Mouse (Mus musculus) mouse embryonic stem cell (cell line): ENCODE results near the gene Capn11.

Experiments
- in situ Hi-C, 2 experiments: fragments of 300-500 bp; cut with MboI; formaldehyde crosslinking; loops; 1 replicate in 1 of 2; 3 replicates in 1 of 2; pipeline ENCODE4 v1.14.3; 2019 to 2020; ENCODE audit warnings: low sequenced_read_pairs in 2 of 2, low pct_unique_long_range_greater_than_20kb in 1 of 2, mixed read lengths in 1 of 2; ENCODE audit not compliant: unreplicated experiment in 1 of 2

Gene Capn11

DNA sequence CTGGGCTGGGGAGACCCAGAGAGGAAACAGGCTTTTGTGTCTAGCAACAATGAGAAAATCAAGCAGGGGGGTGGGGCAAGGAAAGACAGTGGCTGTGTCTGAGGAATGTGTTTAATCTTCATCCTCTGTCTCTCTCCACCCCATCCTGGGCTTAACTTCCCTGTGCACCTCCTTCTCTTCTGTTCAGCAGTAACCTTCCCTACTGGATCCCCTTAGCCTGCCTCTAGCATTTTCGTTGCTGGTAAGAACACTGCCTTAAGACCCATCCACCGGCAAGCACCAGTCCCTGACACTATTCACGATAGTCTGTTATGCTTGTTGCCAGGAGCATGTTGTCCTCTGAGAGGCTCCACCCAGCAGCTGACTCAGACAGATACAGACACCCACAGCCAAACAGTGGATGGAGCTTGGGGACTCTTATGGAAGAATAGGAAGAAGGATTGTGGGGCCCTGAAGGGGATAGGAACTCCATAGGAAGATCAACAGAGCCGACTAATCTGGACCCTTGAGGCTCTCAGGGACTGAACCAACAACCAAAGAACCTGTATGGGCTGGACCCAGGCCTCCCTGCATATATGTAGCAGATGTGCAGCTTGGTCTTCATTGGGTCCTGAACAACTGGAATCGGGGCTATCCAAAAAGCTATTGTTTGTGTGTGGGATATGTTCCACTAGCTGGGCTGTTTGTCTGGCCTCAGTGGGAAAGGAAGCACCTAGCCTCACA, 48.8 kb downstream of the Capn11 start:
- in situ Hi-C loops, result no loop called here

DNA sequence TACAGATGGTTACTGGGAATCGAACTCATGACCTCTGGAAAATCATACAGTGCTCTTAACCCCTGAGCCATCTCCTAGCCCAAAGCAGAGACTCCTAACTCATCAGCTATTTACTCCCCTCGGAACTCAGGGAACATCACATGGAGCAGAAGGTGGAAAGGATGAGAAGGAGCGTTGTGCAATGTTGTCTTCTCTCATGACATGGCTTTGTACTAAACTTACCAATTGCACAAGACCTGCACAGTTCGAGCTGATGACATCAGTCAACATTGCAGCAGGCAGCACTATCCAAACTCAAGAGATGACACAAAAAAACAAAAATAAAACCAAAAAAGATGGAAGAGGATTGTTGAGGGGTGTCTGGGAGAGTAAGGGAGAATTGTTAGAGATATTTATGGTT, 50.7 kb downstream of the Capn11 start:
- in situ Hi-C loops, result no loop called here

DNA sequence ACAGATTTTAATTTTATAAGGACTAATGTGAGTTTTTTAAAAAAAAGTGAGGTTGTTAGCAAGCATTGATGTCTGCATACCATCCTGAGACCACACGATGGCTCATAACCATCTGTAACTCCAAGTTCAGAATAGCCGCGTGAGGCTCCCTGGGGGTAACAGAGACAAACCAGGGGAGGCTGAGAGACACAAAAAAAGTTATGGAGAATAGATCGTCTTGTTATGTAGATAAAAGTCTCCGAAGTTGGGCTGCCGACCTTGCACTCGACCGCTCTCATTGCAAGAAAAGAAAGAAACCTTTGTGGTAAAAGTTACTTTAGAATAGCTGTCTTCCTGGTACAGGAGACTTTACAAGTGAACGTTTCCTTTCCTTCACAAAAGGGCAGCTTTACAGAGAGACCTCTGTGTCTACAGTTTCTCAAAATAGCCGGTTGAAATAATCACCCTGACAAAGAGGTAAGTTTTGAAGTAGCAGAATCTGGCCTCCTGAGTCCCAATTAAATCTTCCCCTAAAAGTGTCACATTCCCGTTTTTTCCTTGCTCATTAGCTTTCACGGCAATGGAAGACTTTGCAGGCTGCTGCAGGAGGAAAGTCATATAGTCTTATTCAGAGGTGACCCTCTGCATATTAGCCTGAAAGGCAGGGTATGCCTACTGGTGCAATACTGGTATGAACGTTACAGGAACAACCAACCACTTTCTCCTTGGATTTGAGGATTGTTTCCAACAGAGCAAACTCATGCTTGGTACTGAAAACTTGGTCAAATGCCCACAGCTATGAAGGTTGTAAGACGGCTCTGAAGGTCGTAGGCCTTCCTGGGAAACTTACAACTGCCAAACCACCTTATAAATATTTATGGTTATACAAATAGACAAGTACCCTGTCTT, 51.9 kb downstream of the Capn11 start:
- in situ Hi-C loops, result no loop called here

DNA sequence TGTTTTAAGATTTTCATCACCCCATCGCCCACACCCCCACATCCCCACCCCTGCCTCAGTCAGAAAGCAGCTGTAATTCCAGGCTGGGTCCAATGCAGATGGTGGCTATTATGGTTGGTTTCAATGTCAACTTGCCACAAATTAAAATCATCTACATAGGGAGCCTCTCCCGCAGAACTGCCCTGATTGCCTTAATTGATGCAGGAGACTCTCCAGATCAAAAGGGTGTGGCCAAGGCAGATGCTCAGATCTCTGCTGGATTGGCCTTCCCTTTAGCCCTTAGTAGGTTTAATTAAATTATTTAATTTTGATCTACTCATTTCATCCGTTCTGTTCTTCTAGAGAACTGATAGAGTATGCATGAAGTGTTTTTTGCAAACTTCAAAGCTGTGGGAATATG, 56.1 kb downstream of the Capn11 start:
- in situ Hi-C loops, result no loop called here

DNA sequence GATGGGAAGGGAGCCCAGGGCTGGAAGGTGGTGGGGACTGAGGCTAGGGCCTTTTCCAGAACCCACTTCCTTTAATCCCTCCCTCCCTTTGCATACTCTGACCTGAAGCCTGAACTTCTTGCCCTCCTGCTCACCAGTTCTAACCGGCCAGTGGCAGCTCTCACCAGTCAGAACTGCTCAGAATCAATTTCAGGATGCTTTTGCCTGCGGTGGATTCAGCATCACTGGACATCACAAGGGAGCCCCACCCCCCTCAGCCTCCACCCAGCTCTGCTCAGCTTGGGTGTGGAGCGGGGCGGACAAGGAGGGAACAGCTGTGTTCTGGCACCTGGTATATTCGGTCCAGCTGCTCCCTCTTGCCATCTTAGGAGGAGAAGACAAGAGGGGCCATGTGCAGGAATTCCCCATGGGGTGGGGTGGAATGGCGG, 57.2 kb downstream of the Capn11 start, which contains the start of gene Mymx:
TSS of gene Mymx (minus strand) at position 226 of the 428 bp plus-strand sequence.
- in situ Hi-C loops, result no loop called here

DNA sequence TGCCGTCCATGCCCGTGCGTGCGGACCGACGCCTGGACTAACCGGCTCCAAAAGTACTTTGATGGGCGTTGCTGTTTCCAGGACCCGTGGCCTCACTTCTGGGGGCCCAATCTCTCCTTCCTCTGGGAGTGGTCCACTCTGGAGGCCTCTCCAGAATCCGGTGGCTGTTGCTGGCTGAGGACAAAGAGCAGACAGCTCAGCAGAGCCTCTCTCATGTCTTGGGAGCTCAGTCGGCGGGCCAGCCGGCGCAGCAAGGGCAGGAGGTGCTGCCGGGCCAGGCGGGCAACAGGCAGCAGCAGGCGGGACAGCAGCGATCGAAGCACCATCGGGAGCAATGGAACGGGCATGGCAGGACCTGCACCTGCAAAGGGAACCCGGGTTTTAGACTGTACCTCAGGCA, 57.8 kb downstream of the Capn11 start:
- in situ Hi-C loops, result no loop called here

DNA sequence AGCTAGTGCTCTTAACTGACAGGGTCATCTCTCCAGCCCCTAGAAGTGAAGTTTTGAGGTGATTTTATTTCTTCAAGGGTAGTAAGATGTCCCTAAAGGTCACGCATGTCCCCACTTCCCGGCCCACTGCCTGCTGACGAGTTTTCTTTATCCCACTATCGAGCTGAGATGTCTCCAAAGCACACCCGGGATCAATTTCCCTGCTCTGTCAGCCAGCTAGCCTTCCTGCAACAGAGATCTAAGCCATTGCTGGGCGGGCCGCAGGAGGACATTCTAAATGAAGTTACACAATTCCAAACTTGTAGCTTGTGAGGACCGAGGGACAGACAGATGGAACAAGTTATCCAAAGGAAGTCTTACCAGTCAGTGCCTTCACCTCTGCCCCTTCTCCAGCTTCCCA, 58.9 kb downstream of the Capn11 start:
- in situ Hi-C loops, result no loop called here

DNA sequence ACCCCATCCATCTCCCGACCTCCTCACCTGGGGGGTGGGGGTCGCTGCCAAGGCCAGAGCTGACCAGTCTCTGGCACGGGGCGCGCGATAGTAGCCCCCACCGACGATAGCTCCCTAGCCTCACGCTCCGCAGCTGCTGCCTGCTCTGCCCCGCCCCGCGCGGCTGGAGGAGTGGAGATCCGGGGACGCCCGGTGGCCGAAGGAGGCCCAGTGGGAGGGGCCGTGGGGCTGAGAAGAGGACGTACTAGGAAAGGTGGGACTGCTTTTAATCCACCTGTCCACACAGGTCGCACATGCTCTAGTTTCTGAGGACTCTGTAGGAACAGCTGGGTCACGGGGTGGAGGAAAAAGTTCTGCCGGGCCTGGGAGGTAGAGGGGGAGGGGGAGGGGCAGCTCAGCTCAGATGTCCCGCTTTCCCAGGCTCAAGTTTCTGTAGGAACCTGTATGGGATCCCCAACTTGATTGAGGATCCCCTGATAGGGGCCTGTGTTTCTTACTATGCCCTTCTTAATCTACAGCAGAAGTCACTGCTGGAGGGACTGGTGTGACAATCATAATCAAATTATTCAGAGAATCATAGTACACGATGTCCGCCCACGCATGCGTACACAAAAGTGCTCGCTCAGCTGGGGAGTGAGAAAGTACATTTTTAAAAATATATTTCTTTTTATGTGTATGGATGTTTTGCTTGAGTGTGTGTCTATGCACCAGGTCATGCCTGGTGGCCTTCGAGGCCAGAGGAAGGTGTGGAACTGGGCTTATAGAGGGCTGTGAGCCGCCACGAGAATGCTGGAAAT, 59.5 kb downstream of the Capn11 start, which contains the start of gene Slc29a1:
TSS of gene Slc29a1 (minus strand) at position 161 of the 797 bp plus-strand sequence.
- in situ Hi-C loops, result no loop called here

DNA sequence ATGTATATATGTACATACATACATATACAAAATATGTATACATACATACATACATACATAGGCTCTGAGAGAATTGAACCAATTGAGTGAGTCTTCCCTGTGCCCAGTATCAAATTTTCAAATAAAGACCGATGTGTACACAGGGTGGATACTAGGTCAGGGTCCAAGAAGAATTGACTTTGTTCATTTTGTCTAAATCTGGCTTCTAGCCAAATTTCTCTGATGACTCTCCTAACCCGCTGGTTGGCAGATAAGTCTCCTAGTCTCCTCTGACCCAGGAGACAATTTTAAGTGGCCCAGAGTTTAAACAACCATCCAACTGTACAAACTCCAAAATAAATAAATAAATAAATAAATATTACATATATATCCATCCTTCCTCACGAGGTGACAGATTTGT, 60.2 kb downstream of the Capn11 start:
- in situ Hi-C loops, result no loop called here

DNA sequence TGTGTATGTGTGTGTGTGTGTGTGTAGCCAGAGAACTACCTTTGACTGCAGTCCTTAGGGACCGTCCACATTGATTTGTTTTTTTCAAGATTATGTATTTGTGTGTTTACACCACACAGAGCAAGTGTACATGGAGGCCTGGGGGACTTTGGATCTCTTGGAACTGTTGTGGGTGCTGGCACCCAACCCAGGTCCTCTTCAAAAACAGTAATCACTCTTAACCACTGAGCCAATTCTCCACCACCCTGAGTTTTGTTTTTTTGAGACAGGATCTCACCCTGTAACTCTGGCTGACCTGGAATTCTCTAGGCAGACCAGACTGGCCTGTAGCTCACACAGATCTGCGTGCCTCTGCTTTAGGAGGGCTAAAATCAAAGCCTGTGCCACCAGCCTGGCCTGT, 60.7 kb downstream of the Capn11 start:
- in situ Hi-C loops, result no loop called here

DNA sequence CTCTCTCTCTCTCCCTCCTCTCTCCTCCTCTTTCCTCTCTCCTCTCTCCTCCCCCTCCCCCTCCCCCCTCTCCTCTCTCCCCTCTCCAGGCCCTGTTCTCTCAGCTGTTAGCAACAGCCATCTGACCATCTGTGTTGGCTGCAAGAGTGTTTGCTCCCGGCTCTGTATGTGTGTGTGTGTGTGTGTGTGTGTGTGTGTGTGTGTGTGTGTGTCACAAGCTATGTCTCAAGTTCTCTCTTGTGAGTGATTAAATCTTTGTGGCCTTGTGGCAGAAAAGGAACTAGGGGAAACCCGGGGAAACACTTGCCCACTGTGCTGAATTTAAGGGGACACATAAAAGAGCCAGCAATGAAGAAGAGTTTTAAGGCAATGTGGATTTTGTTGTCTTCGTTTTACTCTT, 61.3 kb downstream of the Capn11 start:
- in situ Hi-C loops, result no loop called here

DNA sequence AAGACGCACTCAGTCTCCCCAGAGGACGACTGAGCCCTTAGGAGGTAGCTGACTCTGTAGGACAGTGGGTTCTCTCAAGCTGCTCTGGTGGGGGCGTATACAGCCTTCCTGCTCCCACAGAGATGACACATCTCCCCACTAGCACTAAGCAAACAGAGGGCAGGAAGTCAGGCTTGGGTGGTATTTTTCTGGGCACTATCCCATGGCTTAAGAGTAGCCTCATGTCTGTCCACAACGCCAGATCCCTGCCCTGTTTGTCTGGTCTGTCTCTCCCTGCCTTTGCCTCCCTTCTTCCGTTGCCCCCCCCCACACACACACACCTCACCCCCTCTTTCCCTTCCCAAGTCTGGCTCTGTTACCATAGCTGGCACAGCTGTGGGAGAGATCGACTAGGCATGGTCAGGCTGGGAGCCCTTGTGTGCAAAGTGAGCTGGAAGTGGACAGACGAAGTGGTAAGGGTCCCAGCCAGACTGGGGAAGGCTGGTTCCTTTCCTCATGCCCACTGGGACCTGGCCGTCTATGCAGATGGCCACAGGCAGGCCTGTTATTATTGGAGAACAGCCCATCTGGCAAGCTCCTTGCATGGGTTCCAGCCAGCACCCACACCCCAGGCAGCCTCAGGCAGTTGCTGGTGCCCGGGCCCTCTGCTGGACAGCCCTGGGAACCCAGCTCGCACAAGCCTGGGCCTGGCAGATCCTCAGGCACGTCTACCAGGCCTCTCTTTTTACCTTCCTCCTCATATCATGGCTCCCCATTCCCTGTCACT, 62.3 kb downstream of the Capn11 start:
- in situ Hi-C loops, result no loop called here

DNA sequence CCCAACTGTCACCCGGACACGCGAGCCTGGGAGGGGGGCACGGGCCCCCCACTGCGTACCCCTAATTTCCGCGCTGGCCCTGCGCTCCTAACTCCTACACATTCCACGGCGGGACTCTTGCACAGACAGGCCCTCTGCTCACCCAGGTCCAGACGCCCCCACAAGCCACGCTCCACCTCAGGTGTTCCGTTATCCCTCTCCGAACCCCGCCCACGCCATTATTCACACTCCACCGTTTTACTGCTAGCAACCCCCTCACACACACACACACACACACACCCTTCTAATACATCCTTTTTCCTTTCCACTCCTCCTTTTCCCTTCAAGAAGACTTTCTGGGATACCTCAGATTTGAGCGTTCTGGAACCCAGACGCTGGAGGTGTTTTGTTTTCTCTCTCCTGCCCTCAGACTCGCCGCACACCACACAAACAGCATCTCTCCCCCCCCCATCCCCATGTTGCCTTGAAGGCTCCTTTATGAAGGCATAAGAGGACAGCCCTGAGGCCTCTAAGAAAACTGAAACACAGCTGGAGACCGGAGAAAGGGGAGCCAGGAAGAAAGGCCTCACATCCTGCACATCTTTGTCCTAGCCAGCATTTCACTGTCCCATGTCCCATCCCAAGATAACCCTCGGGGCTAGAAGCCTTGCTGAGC, 63.3 kb downstream of the Capn11 start:
- in situ Hi-C loops, result no loop called here

DNA sequence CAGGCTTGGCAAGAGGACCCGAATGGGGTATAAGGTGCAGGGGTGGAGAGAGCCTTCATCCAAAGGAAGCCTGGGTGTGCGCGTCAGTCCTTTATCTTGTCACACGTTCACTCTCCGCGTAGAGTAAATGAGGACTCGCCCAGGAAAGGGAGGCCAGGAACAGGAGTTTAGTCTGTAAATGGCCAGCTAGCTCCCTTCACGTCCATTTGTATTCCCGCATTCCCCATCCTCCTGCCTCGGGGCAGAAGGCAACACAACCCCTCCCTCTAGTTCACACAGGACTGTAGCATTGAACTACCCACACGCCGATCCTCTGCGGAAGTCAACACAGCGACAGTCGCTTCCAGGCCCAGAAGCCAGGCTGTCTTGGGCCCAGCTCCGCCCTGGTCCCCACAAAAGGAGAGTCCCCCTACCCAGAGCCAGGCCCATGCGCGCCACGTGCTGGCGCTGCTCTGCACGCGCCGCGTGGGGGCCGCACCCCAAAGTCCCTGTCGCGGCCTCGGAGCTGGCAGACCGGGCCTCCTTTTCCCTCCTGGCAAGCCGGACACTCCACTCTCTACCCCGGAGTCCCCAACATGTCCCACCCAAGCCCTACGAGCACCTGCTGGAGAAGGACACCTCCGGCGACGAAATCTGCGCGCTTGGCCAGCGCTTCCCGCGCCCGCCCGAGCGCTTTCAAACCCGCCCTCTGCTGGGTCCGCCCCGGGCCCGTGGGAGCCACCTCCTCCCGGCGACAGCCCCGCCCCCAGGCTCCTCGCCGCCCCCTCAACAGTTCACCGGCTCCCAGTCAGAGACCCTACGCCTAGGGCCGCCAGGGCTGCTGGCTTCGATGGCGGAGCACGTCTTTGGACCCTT, 64.0 kb downstream of the Capn11 start:
- in situ Hi-C loops, result no loop called here

DNA sequence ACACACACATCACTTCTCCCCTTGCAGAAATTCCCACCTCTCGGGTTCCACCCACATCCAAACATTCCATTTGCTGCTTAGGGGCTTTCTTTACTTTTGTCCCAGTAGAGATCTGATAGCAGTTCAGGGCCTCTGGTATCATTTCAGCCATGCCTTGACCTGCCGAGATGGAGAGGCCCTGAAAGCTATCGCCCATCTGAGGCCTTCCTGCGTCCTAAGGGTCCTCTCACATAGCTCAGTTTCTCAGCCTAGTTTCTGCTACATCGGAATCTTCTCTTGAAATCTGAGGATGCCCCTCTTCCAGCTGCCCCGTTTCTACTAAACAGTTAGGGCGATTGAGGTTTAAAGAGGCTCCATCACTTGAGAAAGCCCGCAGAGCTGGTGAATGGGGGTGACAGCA, 64.9 kb downstream of the Capn11 start:
- in situ Hi-C loops, result no loop called here

DNA sequence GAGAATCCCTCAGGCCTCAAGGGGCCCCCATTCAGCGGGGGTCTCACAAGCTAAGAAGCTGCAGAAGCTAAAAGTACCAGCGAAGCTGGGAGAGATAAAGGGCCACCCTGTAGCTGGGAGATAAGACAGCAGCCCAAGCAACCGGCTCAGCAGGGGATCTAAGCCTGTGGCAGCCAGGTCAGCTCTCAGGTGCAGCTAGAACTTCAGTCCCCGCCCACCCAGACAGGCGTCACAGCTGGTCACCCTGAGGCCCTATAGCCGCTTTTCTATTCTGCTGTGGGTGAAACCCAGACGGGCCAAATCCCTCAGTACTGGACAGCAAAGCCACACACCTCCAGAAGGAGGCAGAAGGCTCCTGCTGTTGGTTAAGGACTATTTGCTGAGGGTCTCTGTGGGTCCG, 65.6 kb downstream of the Capn11 start:
- in situ Hi-C loops, result no loop called here
